Mouse (Mus musculus) liver, embryonic 15.5 days (tissue): ENCODE measurements around the gene Plxna2. TPM values are rescaled to one million over a fixed set of nuclear protein-coding genes. Genes with fewer than 3 reads are reported as not detected.

Source experiments
- ATAC-seq: fragments of 200-750 bp; cut with Nextera tagmentation; 2 replicates; pipeline ENCODE4 v1.8.0; 2017; ENCODE audit warnings: moderate number of reproducible peaks, mild to moderate bottlenecking, moderate library complexity; ENCODE audit not compliant: insufficient read depth
- H3K27ac ChIP-seq: fragments of 300-500 bp; sonication (generic); replicated peaks from 2 replicates; pipeline ENCODE4 v1.5.1; 2015; ENCODE audit warnings: mild to moderate bottlenecking, inconsistent platforms
- H3K27me3 ChIP-seq: fragments of 300-500 bp; sonication (generic); 2 replicates; pipeline ENCODE4 v1.6.1; 2015; ENCODE audit warnings: mild to moderate bottlenecking, inconsistent platforms
- H3K36me3 ChIP-seq: fragments of 300-500 bp; sonication (generic); replicated peaks from 2 replicates; pipeline ENCODE4 v1.6.1; 2015; ENCODE audit warnings: moderate library complexity, mild to moderate bottlenecking, inconsistent platforms
- H3K4me1 ChIP-seq: fragments of 300-500 bp; sonication (generic); replicated peaks from 2 replicates; pipeline ENCODE4 v1.6.1; 2015; ENCODE audit warnings: inconsistent platforms
- H3K4me2 ChIP-seq: fragments of 300-500 bp; sonication (generic); 2 replicates; pipeline ENCODE4 v1.6.1; 2015; ENCODE audit warnings: moderate library complexity, mild to moderate bottlenecking, inconsistent platforms
- H3K4me3 ChIP-seq: fragments of 300-500 bp; sonication (generic); replicated peaks from 2 replicates; pipeline ENCODE4 v1.5.1; 2015; ENCODE audit warnings: mild to moderate bottlenecking, inconsistent platforms
- H3K9ac ChIP-seq: fragments of 300-500 bp; sonication (generic); 2 replicates; pipeline ENCODE4 v1.6.1; 2015; ENCODE audit warnings: moderate library complexity, mild to moderate bottlenecking, inconsistent platforms
- H3K9me3 ChIP-seq: fragments of 300-500 bp; sonication (generic); replicated peaks from 2 replicates; pipeline ENCODE4 v1.6.1; 2016; ENCODE audit warnings: inconsistent platforms
- WGBS: fragments of 180-500 bp; shearing (Covaris S2); methylation state at CpG from one replicate; pipeline ENCODE4 v1.1.7; 2015; ENCODE audit warnings: mixed read lengths; ENCODE audit not compliant: insufficient replicate concordance; 5-methylcytosine and 5-hydroxymethylcytosine counted together
- polyA plus RNA-seq: library from polyadenylated mRNA; unstranded; fragments of >200 nt; fragmentation: Nextera tagmentation; extraction: Ambion mirVana; gene quantifications from 2 replicates; pipeline ENCODE4 v1.2.1, GENCODE M21; 2015

The Plxna2 gene
- polyA plus RNA-seq, 1 experiment from 2014 or later: 1.6 TPM

DNA sequence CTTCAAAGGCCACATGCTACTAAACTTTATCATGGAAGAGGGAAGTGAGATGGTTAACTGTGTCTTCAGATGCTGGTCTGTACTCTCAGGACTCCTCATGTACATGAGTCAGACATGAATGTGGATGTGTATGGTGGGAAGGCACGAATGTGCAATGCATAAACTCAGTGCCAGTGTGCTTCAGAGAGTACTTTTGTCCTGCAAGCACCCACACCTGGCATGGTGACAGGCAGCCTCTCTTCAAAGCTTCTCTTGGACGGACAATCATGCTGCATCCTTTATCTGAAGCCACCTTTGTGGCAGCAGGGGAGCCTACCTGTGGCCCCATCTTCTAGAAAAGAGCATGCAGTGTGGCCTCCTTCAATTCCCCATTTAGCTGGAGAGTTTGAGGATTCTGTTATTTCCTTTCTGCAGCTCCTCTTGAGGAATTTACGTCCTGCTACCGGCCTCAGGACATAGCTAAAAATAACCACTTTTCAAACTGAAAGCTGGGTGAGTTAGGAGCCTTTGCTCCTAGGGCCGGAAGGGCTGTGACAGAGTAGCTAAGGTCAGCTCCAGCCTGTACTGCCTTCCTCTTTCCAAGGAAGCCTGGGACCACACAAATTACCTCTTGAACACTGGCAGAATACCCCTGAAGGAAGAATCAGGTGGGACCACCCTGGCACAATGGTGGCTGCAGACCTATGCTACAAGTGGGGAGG, 23.7 kb downstream of the Plxna2 start:
- 36% methylated on average over 5 of the region's 5 CpGs for WGBS
- H3K27me3 ChIP-seq: no peaks in the 10 kb centered on the region

DNA sequence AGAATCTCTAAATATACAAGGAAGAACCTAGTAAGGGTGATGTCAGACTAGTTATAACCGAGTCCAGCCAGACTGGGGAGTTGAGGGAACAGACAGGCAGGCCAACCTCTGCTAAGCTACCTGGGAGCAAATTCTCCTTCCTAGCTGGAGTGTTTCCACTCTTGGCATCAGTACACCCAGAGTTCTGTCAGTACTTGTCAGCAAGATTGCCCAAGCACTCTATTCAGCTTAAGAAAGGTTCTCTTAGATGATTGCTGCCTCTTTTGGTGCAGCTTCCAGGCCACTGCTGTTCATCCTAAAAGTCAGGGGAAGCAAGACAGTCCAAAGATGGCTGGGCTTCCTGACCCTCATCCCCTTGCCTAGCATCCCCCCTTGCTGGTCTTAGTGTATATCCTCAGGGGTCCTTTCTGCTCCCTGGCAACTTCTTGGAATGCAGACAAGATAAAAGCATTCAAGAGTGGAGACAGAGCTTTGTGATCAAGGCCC, 24.3 kb downstream of the Plxna2 start:
- 49% methylated on average over 1 of the region's 1 CpGs for WGBS
- no peak for ATAC-seq
- Histone ChIP-seq H3K9ac (no peak overlapping the region), H3K9me3 (no peaks in the 10 kb centered on the region), H3K27me3 (no peaks in the 10 kb centered on the region), H3K4me2 (no peak overlapping the region), H3K27ac (no peak overlapping the region), H3K36me3 (no peaks in the 10 kb centered on the region; the same call in 1 of the 2 replicates), H3K4me1 (peaks cover 4% of the 10 kb centered on the region; the same call in 1 of the 2 replicates), H3K4me3 (no peak overlapping the region)

More for the DNA sequence above, 23.7 kb downstream of the Plxna2 start:
- no peak overlapping the region for H3K27ac ChIP-seq
- H3K4me3 ChIP-seq: no peak overlapping the region
- H3K36me3 ChIP-seq: no peaks in the 10 kb centered on the region; the same call in 1 of the 2 replicates
- no peaks in the 10 kb centered on the region for H3K9me3 ChIP-seq
- peaks cover 4% of the 10 kb centered on the region; the same call in 1 of the 2 replicates for H3K4me1 ChIP-seq
- H3K9ac ChIP-seq: no peak overlapping the region
- no peak overlapping the region for H3K4me2 ChIP-seq
- no peak for ATAC-seq

DNA sequence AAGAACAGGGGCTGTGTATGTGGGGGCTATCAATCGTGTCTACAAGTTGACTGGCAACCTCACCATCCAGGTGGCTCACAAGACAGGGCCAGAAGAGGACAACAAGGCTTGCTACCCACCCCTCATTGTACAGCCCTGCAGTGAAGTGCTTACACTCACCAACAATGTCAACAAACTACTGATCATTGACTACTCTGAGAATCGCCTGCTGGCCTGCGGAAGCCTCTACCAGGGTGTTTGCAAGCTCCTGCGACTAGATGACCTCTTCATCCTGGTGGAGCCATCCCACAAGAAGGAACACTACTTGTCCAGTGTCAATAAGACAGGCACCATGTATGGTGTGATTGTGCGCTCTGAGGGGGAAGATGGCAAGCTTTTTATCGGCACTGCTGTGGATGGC, 25.9 kb downstream of the Plxna2 start:
- H3K4me1 ChIP-seq: peaks cover 4% of the 10 kb centered on the region; the same call in 1 of the 2 replicates
- H3K4me2 ChIP-seq: no peak overlapping the region
- no peaks in the 10 kb centered on the region; the same call in 1 of the 2 replicates for H3K36me3 ChIP-seq
- H3K27ac ChIP-seq: no peak overlapping the region
- H3K9ac ChIP-seq: no peak overlapping the region
- H3K9me3 ChIP-seq: no peaks in the 10 kb centered on the region
- 75% methylated on average over 6 of the region's 6 CpGs for WGBS
- no peak for ATAC-seq
- no peak overlapping the region for H3K4me3 ChIP-seq
- no peaks in the 10 kb centered on the region for H3K27me3 ChIP-seq

DNA sequence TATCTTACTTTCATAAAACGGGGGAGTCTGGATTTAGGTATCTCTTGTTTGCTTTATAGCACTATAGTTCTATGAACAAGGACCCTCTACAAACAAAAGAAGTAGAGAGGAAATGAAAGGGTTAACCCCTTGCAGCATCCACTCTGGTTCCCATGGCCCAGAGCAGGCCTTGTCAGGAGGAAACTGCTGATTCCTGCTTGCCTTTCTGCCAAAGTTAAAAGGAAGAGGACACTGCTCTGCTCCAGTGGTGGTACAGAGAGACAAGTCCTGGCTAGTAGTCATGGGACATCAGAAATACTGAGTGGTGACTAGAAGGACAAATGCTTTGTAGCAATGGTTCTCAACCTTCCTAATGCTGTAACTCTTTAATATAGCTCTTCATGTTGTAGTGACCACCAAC, 27.9 kb downstream of the Plxna2 start:
- no peak overlapping the region for H3K9ac ChIP-seq
- no peak overlapping the region for H3K4me3 ChIP-seq
- peaks cover 4% of the 10 kb centered on the region for H3K36me3 ChIP-seq
- H3K9me3 ChIP-seq: no peaks in the 10 kb centered on the region
- ATAC-seq: no peak
- 66% methylated on average over 1 of the region's 1 CpGs for WGBS
- H3K27ac ChIP-seq: no peak overlapping the region
- no peaks in the 10 kb centered on the region for H3K27me3 ChIP-seq
- peaks cover 4% of the 10 kb centered on the region; the same call in 1 of the 2 replicates for H3K4me1 ChIP-seq
- H3K4me2 ChIP-seq: no peak overlapping the region

GRCm38 (mm10) chr1:194650076-194650475, 32.1 kb downstream of the Plxna2 start:
- Histone ChIP-seq H3K4me2 (no peak overlapping the region), H3K9ac (no peak overlapping the region), H3K4me3 (no peak overlapping the region), H3K27me3 (no peaks in the 10 kb centered on the region), H3K36me3 (peaks cover 4% of the 10 kb centered on the region; the same call in 1 of the 2 replicates), H3K4me1 (no peaks in the 10 kb centered on the region), H3K27ac (no peak overlapping the region), H3K9me3 (no peaks in the 10 kb centered on the region)
- no peak for ATAC-seq
- WGBS: 43% methylated on average over 1 of the region's 1 CpGs

DNA sequence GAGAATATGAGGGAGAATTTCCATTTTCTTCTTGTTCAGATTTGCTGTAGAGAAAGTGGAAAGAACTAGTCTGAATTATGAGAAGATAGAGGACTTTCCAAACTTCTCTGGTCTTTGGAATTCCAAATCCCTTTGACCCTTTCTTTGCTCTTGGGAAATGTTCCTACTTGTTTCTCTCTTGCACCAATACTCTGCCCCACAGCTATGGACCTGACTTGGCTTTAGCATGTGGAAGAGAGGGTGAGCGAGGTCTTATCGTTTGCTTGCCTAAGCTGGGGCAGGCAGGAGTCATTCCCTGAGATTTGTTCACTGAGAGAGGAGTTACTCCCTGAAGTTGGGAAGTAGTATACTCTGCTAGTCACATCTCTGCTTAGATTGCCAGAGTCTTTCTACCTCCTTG, 32.5 kb downstream of the Plxna2 start:
- no peak overlapping the region for H3K9ac ChIP-seq
- WGBS: 83% methylated on average over 2 of the region's 2 CpGs
- no peaks in the 10 kb centered on the region for H3K4me1 ChIP-seq
- H3K36me3 ChIP-seq: peaks cover 4% of the 10 kb centered on the region; the same call in 1 of the 2 replicates
- no peak for ATAC-seq
- H3K9me3 ChIP-seq: no peaks in the 10 kb centered on the region
- no peak overlapping the region for H3K4me2 ChIP-seq
- H3K27me3 ChIP-seq: no peaks in the 10 kb centered on the region
- no peak overlapping the region for H3K4me3 ChIP-seq
- no peak overlapping the region for H3K27ac ChIP-seq

GRCm38 (mm10) chr1:194651987-194652386, 34.0 kb downstream of the Plxna2 start:
- Histone ChIP-seq H3K27ac (no peak overlapping the region), H3K4me1 (no peaks in the 10 kb centered on the region), H3K36me3 (peaks cover 4% of the 10 kb centered on the region; the same call in 1 of the 2 replicates), H3K27me3 (no peaks in the 10 kb centered on the region), H3K4me3 (no peak overlapping the region), H3K9me3 (no peaks in the 10 kb centered on the region), H3K9ac (no peak overlapping the region), H3K4me2 (no peak overlapping the region)
- ATAC-seq: no peak
- 57% methylated on average over 3 of the region's 3 CpGs for WGBS

GRCm38 (mm10) chr1:194658459-194659160, 40.6 kb downstream of the Plxna2 start:
- 80% methylated on average over 1 of the region's 1 CpGs for WGBS
- peaks cover 10% of the 10 kb centered on the region for H3K4me1 ChIP-seq
- H3K27me3 ChIP-seq: no peaks in the 10 kb centered on the region
- H3K36me3 ChIP-seq: no peaks in the 10 kb centered on the region
- no peak overlapping the region for H3K9ac ChIP-seq
- H3K27ac ChIP-seq: no peak overlapping the region
- no peaks in the 10 kb centered on the region for H3K9me3 ChIP-seq
- no peak overlapping the region for H3K4me3 ChIP-seq
- ATAC-seq: no peak
- H3K4me2 ChIP-seq: no peak overlapping the region

DNA sequence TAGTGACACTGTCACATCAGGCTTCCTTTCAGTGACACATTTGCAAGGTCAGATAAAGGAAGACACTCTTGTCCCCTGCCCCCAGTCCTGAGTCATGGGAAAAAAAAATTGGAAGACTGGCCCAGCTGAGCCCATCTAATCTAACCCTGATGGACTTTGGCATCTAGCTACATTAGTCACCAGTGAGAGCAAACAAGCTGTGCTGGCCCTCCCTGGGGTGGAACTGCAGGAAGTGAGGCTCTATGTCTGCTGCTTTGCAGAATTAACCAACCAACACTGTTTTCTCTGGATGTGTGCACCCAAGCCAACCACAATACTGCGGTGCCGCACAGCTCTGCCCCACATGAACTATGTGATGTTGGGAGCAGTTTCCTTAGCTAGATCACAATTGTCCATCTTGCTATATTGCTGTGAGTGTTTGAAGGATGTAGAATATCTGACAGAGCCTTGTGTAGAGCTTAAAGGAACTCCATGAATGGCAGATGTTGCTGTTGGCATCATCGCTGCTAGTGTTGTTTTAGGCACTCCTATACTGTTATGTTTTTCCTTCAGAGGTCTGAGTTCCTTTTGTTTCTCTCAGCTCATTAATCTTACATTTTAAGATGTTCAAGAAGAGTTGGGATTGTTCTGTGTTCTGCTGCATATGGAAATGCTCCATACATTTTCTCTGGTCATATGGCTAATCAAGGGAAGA, 42.6 kb downstream of the Plxna2 start:
- Histone ChIP-seq H3K36me3 (no peaks in the 10 kb centered on the region), H3K27ac (no peak overlapping the region), H3K27me3 (no peaks in the 10 kb centered on the region), H3K9me3 (no peaks in the 10 kb centered on the region), H3K4me3 (no peak overlapping the region), H3K9ac (no peak overlapping the region), H3K4me1 (peaks cover 10% of the 10 kb centered on the region), H3K4me2 (no peak overlapping the region)
- WGBS: 62% methylated on average over 3 of the region's 3 CpGs
- peak; percentile 67 for ATAC-seq

GRCm38 (mm10) chr1:194663021-194663420, 45.0 kb downstream of the Plxna2 start:
- no peak overlapping the region for H3K4me2 ChIP-seq
- no peak overlapping the region for H3K4me3 ChIP-seq
- ATAC-seq: no peak
- H3K4me1 ChIP-seq: peaks cover 10% of the 10 kb centered on the region
- H3K9ac ChIP-seq: no peak overlapping the region
- H3K27ac ChIP-seq: no peak overlapping the region
- H3K27me3 ChIP-seq: no peaks in the 10 kb centered on the region
- H3K36me3 ChIP-seq: no peaks in the 10 kb centered on the region
- H3K9me3 ChIP-seq: no peaks in the 10 kb centered on the region

- no peak overlapping the region for H3K4me3 ChIP-seq
- no peaks in the 10 kb centered on the region for H3K27me3 ChIP-seq
- H3K36me3 ChIP-seq: no peaks in the 10 kb centered on the region
- ATAC-seq: no peak
- H3K4me1 ChIP-seq: no peaks in the 10 kb centered on the region; the same call in 1 of the 2 replicates
- H3K27ac ChIP-seq: no peak overlapping the region
- H3K9me3 ChIP-seq: no peaks in the 10 kb centered on the region
- 81% methylated on average over 3 of the region's 3 CpGs for WGBS
- H3K4me2 ChIP-seq: no peak overlapping the region
- no peak overlapping the region for H3K9ac ChIP-seq
These were observed 47.7 kb downstream of the Plxna2 start for GRCm38 (mm10) chr1:194665715-194666114.
